Mouse (Mus musculus) gonadal fat pad, adult 2 months (tissue): ENCODE measurements around the gene Gm10477. TPM values are rescaled to one million over a fixed set of nuclear protein-coding genes. Genes with fewer than 3 reads are reported as not detected.
"Not testable (repeated sequence)": the region's sequence is repeated elsewhere in the genome, so short reads cannot be mapped to it uniquely, and the experiment has no call there.

ENCODE experiments used
- DNase-seq: peaks from one replicate; pipeline ENCODE4 v3.0.0-alpha.2; 2012; ENCODE audit warnings: low read depth
- polyA plus RNA-seq: library from polyadenylated mRNA; depleted of rRNA; stranded (reverse); fragments of >200 nt; gene quantifications from 2 replicates; pipeline ENCODE4 v1.2.3, GENCODE M21; 2012; rRNA removed

Gene Gm10477
- not detected in 2 replicates for polyA plus RNA-seq

GRCm38 (mm10) chrX:56524442-56524841 is at the start of gene Gm10477:
Gm10477 (plus strand) TSS chrX:56524742.
- DNase-seq: not testable (repeated sequence)

DNA sequence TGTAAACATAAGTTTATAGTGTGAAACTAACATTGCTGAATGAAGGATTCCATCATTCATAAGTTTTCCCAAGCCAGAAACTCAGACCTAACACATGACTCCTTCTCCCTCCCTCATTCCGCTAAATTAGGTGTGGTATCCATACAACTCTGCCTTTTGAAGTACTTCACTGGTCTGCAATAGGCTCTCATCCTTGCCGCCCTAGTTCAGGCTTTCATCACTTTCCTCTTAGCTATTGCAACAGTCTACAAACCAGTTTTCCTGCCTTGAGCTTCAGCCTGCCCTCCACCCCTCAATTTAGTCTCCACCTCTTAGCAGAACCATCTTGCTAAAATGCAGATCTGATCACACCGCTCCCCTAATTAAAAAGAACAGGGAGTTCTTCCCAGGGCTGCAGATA is 47.0 kb upstream of the Gm10477 start:
- DNase-seq: no peak

- no peak for DNase-seq
Measured at GRCm38 (mm10) chrX:56481906-56482305, 42.6 kb upstream of the Gm10477 start.

GRCm38 (mm10) chrX:56489758-56490157 is 34.8 kb upstream of the Gm10477 start:
- no peak for DNase-seq

DNA sequence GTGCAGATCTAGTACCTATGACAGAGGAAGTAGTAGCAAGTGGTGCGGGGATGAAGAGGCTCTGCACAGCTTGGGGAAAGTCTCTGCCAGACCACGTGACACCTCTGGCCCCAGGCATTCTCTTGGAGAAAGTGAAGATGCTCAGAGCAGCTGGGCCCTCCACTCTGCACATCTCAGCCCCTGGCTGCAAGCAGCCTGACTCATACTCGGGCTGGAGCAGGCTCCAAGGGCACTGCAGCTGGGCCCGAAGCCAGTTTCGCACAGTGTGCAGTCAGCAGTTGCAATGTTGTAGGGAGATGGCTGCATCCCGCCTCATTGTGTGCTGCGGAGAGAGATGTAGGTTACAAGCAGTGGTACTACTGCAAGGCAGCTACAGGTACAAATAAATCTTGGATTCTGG is 27.3 kb upstream of the Gm10477 start:
- no peak for DNase-seq

DNA sequence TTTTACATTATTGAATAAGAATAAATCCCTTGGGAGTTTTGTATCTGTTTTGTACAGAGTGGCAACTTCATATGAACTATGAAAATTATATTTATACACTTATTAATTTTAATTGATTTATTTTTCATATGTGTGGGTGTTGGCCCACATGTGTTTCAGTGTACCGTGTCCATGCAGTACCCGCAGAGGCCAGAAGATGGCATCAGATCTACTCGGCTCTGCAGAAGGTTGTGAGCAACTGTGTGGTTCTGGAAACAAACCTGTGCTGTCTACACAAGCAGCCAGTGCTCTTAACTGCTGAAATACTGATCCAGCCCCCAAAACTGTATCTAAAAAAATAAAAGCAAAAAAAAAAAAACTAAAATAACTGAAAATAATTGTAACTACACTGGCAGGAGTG is 6.7 kb downstream of the Gm10477 start:
- no peak for DNase-seq

DNA sequence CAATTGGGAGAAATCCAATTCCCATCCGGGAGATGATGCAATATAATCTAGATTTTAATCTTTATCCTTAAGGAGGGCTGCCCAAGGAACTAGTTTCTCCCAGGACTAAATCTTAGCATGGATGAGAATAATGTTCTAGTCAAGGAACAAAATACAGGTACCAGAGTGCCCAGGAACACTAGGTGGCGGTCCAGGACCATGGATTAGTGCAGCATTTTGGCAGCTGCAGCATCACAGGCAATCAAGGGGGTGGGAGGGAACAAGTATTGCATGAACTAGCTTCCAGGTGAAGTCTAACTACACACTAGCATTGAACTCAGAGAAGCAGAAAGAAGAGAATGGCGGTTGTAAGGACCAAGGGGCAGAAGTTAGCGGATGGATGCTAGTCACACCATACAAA is 12.6 kb downstream of the Gm10477 start:
- DNase-seq: no peak

- no peak for DNase-seq
Measured at GRCm38 (mm10) chrX:56549506-56549905, 25.0 kb downstream of the Gm10477 start, which contains the start of gene Gm648. Gm648 (minus strand) TSS chrX:56549606.

DNA sequence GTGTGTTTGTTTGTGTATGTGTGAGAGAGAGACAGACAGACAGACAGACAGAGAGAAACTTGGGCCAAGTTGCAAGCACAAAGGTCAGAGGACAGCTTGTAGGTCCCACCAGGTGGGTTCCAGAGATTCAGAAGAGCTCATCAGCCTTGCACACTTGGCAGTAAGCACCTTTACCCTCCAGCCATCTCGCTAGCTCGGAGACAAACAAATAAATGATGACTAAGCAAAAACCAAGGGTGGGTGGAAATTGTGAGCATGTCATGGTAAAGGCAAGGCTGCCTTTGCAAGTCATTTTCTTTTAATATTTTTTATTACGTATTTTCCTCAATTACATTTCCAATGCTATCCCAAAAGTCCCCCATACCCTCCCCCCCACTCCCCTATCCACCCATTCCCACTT is 29.0 kb downstream of the Gm10477 start:
- no peak for DNase-seq

GRCm38 (mm10) chrX:56572465-56572864 is 47.9 kb downstream of the Gm10477 start:
- DNase-seq: no peak

Other genes with a start within 250 kb of the Gm10477 start
- gene Zfp449, start 178.3 kb upstream of the Gm10477 start, polyA plus RNA-seq: 1.1 and 1.2 TPM in 2 replicates
- 4.6 and 7.4 TPM in 2 replicates for gene Smim10l2a, start 150.2 kb upstream of the Gm10477 start, polyA plus RNA-seq
- not detected in 2 replicates for gene Gm2174, start 76.8 kb upstream of the Gm10477 start, polyA plus RNA-seq
- 21.5 and 26.9 TPM in 2 replicates for gene Ints6l, start 69.9 kb upstream of the Gm10477 start, polyA plus RNA-seq
- gene Gm648, start 24.9 kb downstream of the Gm10477 start, polyA plus RNA-seq: 0.14 TPM in 1 of 2 replicates, not detected in the other
- gene Mmgt1, start 73.3 kb downstream of the Gm10477 start, polyA plus RNA-seq: 10.9 and 14.9 TPM in 2 replicates
- gene Slc9a6, start 85.0 kb downstream of the Gm10477 start, polyA plus RNA-seq: 49.1 and 58.5 TPM in 2 replicates
- gene Fhl1, start 207.0 kb downstream of the Gm10477 start, polyA plus RNA-seq: 291 and 448 TPM in 2 replicates